8 mouse cellular contexts compared by ENCODE assay signal in the genomic region with DNA sequence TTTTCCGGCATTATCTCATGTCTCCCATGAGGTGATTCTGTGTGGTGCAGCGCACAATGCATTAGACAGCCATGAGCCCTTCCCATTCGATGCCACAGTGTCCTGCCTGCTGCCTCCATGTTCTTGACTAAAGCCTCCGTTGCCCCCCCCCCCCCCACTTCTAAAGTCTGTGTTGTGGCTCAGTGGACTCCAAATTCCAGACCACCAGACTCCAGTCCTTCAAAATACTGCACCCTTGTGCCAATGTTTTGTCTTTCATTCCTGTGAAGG.
DNase-seq lines count a peak whose midpoint lies in the region; ATAC-seq and TF ChIP-seq lines count a peak whose summit lies in the region.
"Had no signal": no experiment of that assay in that cellular context is flagged by ENCODE, and none has a peak within 500 bp of the region (broad histone marks: within the 10 kb centered on the region; RNA-seq: fewer than 3 reads in every experiment).

No protein-coding gene starts in this region.

- H3K27ac ChIP-seq in kidney, postnatal 0 days = no peak overlapping the region
- peak overlapping the region; percentile 86 for H3K27ac ChIP-seq in forebrain, embryonic 14.5 days (ENCODE audit: low read depth, low read length)
- no peak overlapping the region for H3K27ac ChIP-seq in limb, embryonic 12.5 days
- no peak overlapping the region for H3K27ac ChIP-seq in stomach, embryonic 15.5 days
- H3K27ac ChIP-seq: lung, embryonic 15.5 days had no signal

- no peak for ATAC-seq in kidney, postnatal 0 days (replicated peaks; ENCODE audit: low FRiP score, low read depth)
- peak; percentile 13; the same call in 1 of the 2 replicates for ATAC-seq in forebrain, embryonic 14.5 days
- no peak for ATAC-seq in limb, embryonic 12.5 days (ENCODE audit: insufficient number of reproducible peaks, insufficient read depth, low FRiP score, low TSS enrichment, low read depth)
- ATAC-seq in stomach, embryonic 15.5 days (ENCODE audit: insufficient read depth, low FRiP score, low read depth) = no peak; the same call in 1 of the 2 replicates
- ATAC-seq in cerebellum, adult (ENCODE audit: insufficient number of reproducible peaks, low FRiP score, low TSS enrichment) = no peak

- peak overlapping the region; percentile 48 for H3K4me3 ChIP-seq in kidney, postnatal 0 days (replicated peaks; ENCODE audit: low read depth, low read length)
- peak overlapping the region; percentile 48 for H3K4me3 ChIP-seq in forebrain, embryonic 14.5 days (ENCODE audit: low read depth, low read length)
- peak overlapping the region; percentile 50 for H3K4me3 ChIP-seq in limb, embryonic 12.5 days (replicated peaks)
- peak overlapping the region; percentile 43 for H3K4me3 ChIP-seq in stomach, embryonic 15.5 days (replicated peaks)
- H3K4me3 ChIP-seq: lung, embryonic 15.5 days had no signal

- no peak for TF ChIP-seq CTCF in kidney, postnatal 0 days (IDR thresholded peaks at IDR 0.05; ENCODE audit: low read depth)

- H3K4me2 ChIP-seq in kidney, postnatal 0 days (ENCODE audit: low read length) = peak overlapping the region; percentile 79
- peak overlapping the region; percentile 53 for H3K4me2 ChIP-seq in forebrain, embryonic 14.5 days (ENCODE audit: low read length)
- H3K4me2 ChIP-seq in limb, embryonic 12.5 days = peak overlapping the region; percentile 67
- H3K4me2 ChIP-seq in stomach, embryonic 15.5 days = peak overlapping the region; percentile 63

- no peaks in the 10 kb centered on the region for H3K27me3 ChIP-seq in kidney, postnatal 0 days (ENCODE audit: insufficient read depth, low read length)
- no peaks in the 10 kb centered on the region for H3K27me3 ChIP-seq in forebrain, embryonic 14.5 days (replicated peaks; ENCODE audit: control insufficient read depth, insufficient read depth, low read length)
- H3K27me3 ChIP-seq in limb, embryonic 12.5 days = no peaks in the 10 kb centered on the region
- no peaks in the 10 kb centered on the region for H3K27me3 ChIP-seq in stomach, embryonic 15.5 days (replicated peaks)
- H3K27me3 ChIP-seq: lung, embryonic 15.5 days had no signal

- no peaks in the 10 kb centered on the region for H3K9me3 ChIP-seq in kidney, postnatal 0 days (replicated peaks; ENCODE audit: low read length)
- H3K9me3 ChIP-seq in forebrain, embryonic 14.5 days (replicated peaks; ENCODE audit: control insufficient read depth, low read length) = no peaks in the 10 kb centered on the region
- no peaks in the 10 kb centered on the region for H3K9me3 ChIP-seq in limb, embryonic 12.5 days
- H3K9me3 ChIP-seq in stomach, embryonic 15.5 days = no peaks in the 10 kb centered on the region
- H3K9me3 ChIP-seq: lung, embryonic 15.5 days had no signal

- H3K4me1 ChIP-seq in kidney, postnatal 0 days (replicated peaks; ENCODE audit: insufficient read depth, low read length) = peaks cover 4% of the 10 kb centered on the region; the same call in 1 of the 2 replicates
- peaks cover 6% of the 10 kb centered on the region; the same call in 1 of the 2 replicates for H3K4me1 ChIP-seq in forebrain, embryonic 14.5 days (ENCODE audit: control insufficient read depth, insufficient read depth, low read length)
- peaks cover 27% of the 10 kb centered on the region for H3K4me1 ChIP-seq in limb, embryonic 12.5 days (replicated peaks)
- no peaks in the 10 kb centered on the region for H3K4me1 ChIP-seq in stomach, embryonic 15.5 days

- H3K36me3 ChIP-seq in kidney, postnatal 0 days (ENCODE audit: insufficient read depth, low read length) = no peaks in the 10 kb centered on the region
- no peaks in the 10 kb centered on the region for H3K36me3 ChIP-seq in forebrain, embryonic 14.5 days (ENCODE audit: control insufficient read depth, insufficient read depth, low read length)
- no peaks in the 10 kb centered on the region for H3K36me3 ChIP-seq in limb, embryonic 12.5 days
- no peaks in the 10 kb centered on the region for H3K36me3 ChIP-seq in stomach, embryonic 15.5 days
- H3K36me3 ChIP-seq: lung, embryonic 15.5 days had no signal

- WGBS in kidney, postnatal 0 days = 44% methylated on average over 4 of the region's 4 CpGs
- WGBS in forebrain, embryonic 14.5 days = 70% methylated on average over 4 of the region's 4 CpGs
- WGBS in limb, embryonic 12.5 days = 75% methylated on average over 4 of the region's 4 CpGs
- 61% methylated on average over 4 of the region's 4 CpGs for WGBS in stomach, embryonic 15.5 days

- no peak for DNase-seq in kidney, postnatal 0 days (ENCODE audit: low spot score)
- DNase-seq in kidney, postnatal 10 days = no peak
- no peak for DNase-seq in forebrain, embryonic 14.5 days (ENCODE audit: low spot score)
- DNase-seq in frontal cortex, postnatal 10 days (ENCODE audit: low spot score in 2 of 2) = no peak

- no peak overlapping the region for H3K9ac ChIP-seq in kidney, postnatal 0 days (ENCODE audit: low read depth, low read length)
- H3K9ac ChIP-seq in forebrain, embryonic 14.5 days (ENCODE audit: low read length) = peak overlapping the region; percentile 72
- no peak overlapping the region for H3K9ac ChIP-seq in limb, embryonic 12.5 days (replicated peaks)
- H3K9ac ChIP-seq in stomach, embryonic 15.5 days = no peak overlapping the region
- H3K9ac ChIP-seq: lung, embryonic 15.5 days had no signal
